Mouse (Mus musculus) megakaryocyte progenitor cell, adult 5-6 weeks (primary cell): ENCODE data around the gene Psmb3. TPM values are rescaled to one million over a fixed set of nuclear protein-coding genes. Genes with fewer than 3 reads are reported as not detected.

Experiments used
- ATAC-seq: replicated peaks from 2 replicates; pipeline ENCODE4 v1.8.0; 2016; ENCODE audit warnings: mild to moderate bottlenecking, moderate TSS enrichment, inconsistent platforms; ENCODE audit not compliant: poor library complexity
- total RNA-seq, 2 experiments: library from RNA; stranded (forward) in 1 of 2; stranded (reverse) in 1 of 2; fragments of 157-497, 149-512 nt in 1 of 2; fragments of 200-1000 nt in 1 of 2; gene quantifications; 2 replicates each; pipeline versions ENCODE4 v1.2.3 to v1.2.4; 2015 to 2017

Gene Psmb3
- total RNA-seq, 2 experiments from 2014 or later, result 126 to 185 TPM

GRCm38 (mm10) chr11:97666794-97667193, 36.4 kb upstream of the Psmb3 start:
- ATAC-seq, result no peak

GRCm38 (mm10) chr11:97668160-97668559, 35.0 kb upstream of the Psmb3 start:
- ATAC-seq, result no peak

- no peak for ATAC-seq
These were observed 33.9 kb upstream of the Psmb3 start for GRCm38 (mm10) chr11:97669268-97669667.

- no peak for ATAC-seq
These were observed 33.4 kb upstream of the Psmb3 start for GRCm38 (mm10) chr11:97669829-97670228.

GRCm38 (mm10) chr11:97670234-97671176, 32.7 kb upstream of the Psmb3 start:
- ATAC-seq, result no peak

GRCm38 (mm10) chr11:97671177-97671527, 32.0 kb upstream of the Psmb3 start:
- no peak for ATAC-seq

GRCm38 (mm10) chr11:97673148-97673547, 30.1 kb upstream of the Psmb3 start:
- no peak for ATAC-seq

GRCm38 (mm10) chr11:97676050-97676754, 27.0 kb upstream of the Psmb3 start:
- ATAC-seq, result no peak

GRCm38 (mm10) chr11:97677381-97677780, 25.8 kb upstream of the Psmb3 start:
- ATAC-seq, result no peak

- peak; percentile 20; the same call in 1 of the 2 replicates for ATAC-seq
These were observed 25.4 kb upstream of the Psmb3 start for GRCm38 (mm10) chr11:97677842-97678241.

GRCm38 (mm10) chr11:97678301-97678700, 24.9 kb upstream of the Psmb3 start:
- ATAC-seq, result no peak

GRCm38 (mm10) chr11:97680430-97680829, 22.8 kb upstream of the Psmb3 start:
- ATAC-seq, result no peak

GRCm38 (mm10) chr11:97682504-97683055, 20.6 kb upstream of the Psmb3 start:
- no peak for ATAC-seq

GRCm38 (mm10) chr11:97684063-97684680, 19.0 kb upstream of the Psmb3 start:
- no peak; the same call in 1 of the 2 replicates for ATAC-seq

GRCm38 (mm10) chr11:97684766-97685165, 18.4 kb upstream of the Psmb3 start:
- no peak for ATAC-seq

- ATAC-seq, result peak; percentile 94
These were observed 17.4 kb upstream of the Psmb3 start, which contains the start of gene Cisd3 for GRCm38 (mm10) chr11:97685613-97686321. TSS of gene Cisd3 (plus strand) at chr11:97685826.

GRCm38 (mm10) chr11:97686322-97686908, 16.8 kb upstream of the Psmb3 start:
- ATAC-seq, result no peak

GRCm38 (mm10) chr11:97687061-97687460, 16.1 kb upstream of the Psmb3 start:
- no peak for ATAC-seq

- ATAC-seq, result peak; percentile 51; the same call in 1 of the 2 replicates
These were observed 13.3 kb upstream of the Psmb3 start for GRCm38 (mm10) chr11:97689861-97690260.

GRCm38 (mm10) chr11:97694435-97694834, 8.8 kb upstream of the Psmb3 start:
- ATAC-seq, result no peak
